Mouse (Mus musculus) hindbrain, postnatal 0 days (tissue): Measurements from ENCODE around the gene Gm6164. TPM values are rescaled to one million over a fixed set of nuclear protein-coding genes. Genes with fewer than 3 reads are reported as not detected.
"Not testable (repeated sequence)": the region's sequence is repeated elsewhere in the genome, so short reads cannot be mapped to it uniquely, and the experiment has no call there.

Source experiments
- ATAC-seq: fragments of 200-750 bp; cut with Nextera tagmentation; 2 replicates; pipeline ENCODE4 v1.8.0; 2017; ENCODE audit warnings: mild to moderate bottlenecking, moderate TSS enrichment, moderate library complexity
- DNase-seq: peaks from one replicate; pipeline ENCODE4 v3.0.0-alpha.2; 2015; ENCODE audit warnings: low spot score
- H3K27ac ChIP-seq: fragments of 300-500 bp; sonication (generic); 2 replicates; pipeline ENCODE4 v1.5.1; 2014; ENCODE audit warnings: mild to moderate bottlenecking
- H3K27me3 ChIP-seq: fragments of 300-500 bp; sonication (generic); 2 replicates; pipeline ENCODE4 v1.6.1; 2014; ENCODE audit warnings: low read length, mixed read lengths; ENCODE audit not compliant: insufficient read depth
- H3K36me3 ChIP-seq: fragments of 300-500 bp; sonication (generic); 2 replicates; pipeline ENCODE4 v1.6.1; 2014; ENCODE audit warnings: low read length, mixed read lengths; ENCODE audit not compliant: insufficient read depth
- H3K4me1 ChIP-seq: fragments of 300-500 bp; sonication (generic); 2 replicates; pipeline ENCODE4 v1.6.1; 2014; ENCODE audit warnings: antibody characterized with exemption, low read length, mixed read lengths; ENCODE audit not compliant: insufficient read depth
- H3K4me2 ChIP-seq: fragments of 300-500 bp; sonication (generic); 2 replicates; pipeline ENCODE4 v1.6.1; 2014; ENCODE audit warnings: low read depth, mild to moderate bottlenecking, low read length, moderate library complexity, mixed read lengths
- H3K4me3 ChIP-seq: fragments of 300-500 bp; sonication (generic); 2 replicates; pipeline ENCODE4 v1.5.1; 2014; ENCODE audit warnings: low read length
- H3K9ac ChIP-seq: fragments of 300-500 bp; sonication (generic); replicated peaks from 2 replicates; pipeline ENCODE4 v1.6.1; 2014; ENCODE audit warnings: mild to moderate bottlenecking, low read length, moderate library complexity, mixed read lengths
- H3K9me3 ChIP-seq: fragments of 300-500 bp; sonication (generic); 2 replicates; pipeline ENCODE4 v1.6.1; 2016; ENCODE audit warnings: low read length, mixed read lengths
- WGBS: fragments of 180-500 bp; shearing (Covaris S2); extraction: QIAGEN DNeasy Blood & Tissue Kit; methylation state at CpG from one replicate; pipeline ENCODE4 v1.1.7; 2014; 5-methylcytosine and 5-hydroxymethylcytosine counted together
- polyA plus RNA-seq: library from polyadenylated mRNA; unstranded; fragments of >200 nt; fragmentation: Nextera tagmentation; extraction: Ambion mirVana; gene quantifications from 2 replicates; pipeline ENCODE4 v1.2.1, GENCODE M21; 2015
- total RNA-seq: library from RNA; depleted of rRNA; stranded (reverse); fragments of >200 nt; gene quantifications from 2 replicates; pipeline ENCODE4 v1.2.3, GENCODE M21; 2014; rRNA removed

Gene Gm6164
- not detected in 2 replicates for total RNA-seq
- polyA plus RNA-seq = not detected in 2 replicates

DNA sequence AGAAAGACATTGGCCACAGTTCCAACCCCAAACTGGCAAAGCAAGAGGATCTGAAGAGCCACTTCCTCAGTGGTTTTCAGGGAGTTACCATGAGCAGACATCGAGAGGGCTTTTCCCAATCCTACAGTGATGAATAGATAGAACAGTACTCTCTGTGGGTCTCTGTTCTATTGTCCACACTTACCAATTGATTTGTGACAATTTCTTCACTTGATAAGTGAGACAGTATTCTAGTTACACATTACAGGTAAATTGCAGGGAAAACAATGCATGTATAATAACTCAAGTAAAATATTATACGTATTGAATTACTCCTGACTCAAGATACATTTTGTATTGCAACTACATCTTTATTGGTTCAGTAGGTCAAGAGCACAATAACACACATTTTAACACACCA lies at the start of gene Gm6164:
Gene Gm6164 (minus strand): TSS at position 101 of the 400 bp plus-strand sequence.
- H3K4me2 ChIP-seq, ATAC-seq, H3K4me1 ChIP-seq, H3K9me3 ChIP-seq, H3K27me3 ChIP-seq, DNase-seq, H3K9ac ChIP-seq, H3K27ac ChIP-seq, H3K36me3 ChIP-seq, H3K4me3 ChIP-seq: not testable (repeated sequence)
- WGBS = no CpG with 5 or more reads among the region's 2 CpGs

GRCm38 (mm10) chr7:20233728-20234127 lies 28.3 kb upstream of the Gm6164 start, which contains the start of gene Gm4498:
Gene Gm4498 (minus strand): TSS chr7:20233828.
- ATAC-seq, H3K9ac ChIP-seq, H3K36me3 ChIP-seq, H3K9me3 ChIP-seq, H3K27me3 ChIP-seq, H3K4me1 ChIP-seq, H3K4me2 ChIP-seq, H3K27ac ChIP-seq, H3K4me3 ChIP-seq, DNase-seq: not testable (repeated sequence)
- no CpG with 5 or more reads among the region's 2 CpGs for WGBS

DNA sequence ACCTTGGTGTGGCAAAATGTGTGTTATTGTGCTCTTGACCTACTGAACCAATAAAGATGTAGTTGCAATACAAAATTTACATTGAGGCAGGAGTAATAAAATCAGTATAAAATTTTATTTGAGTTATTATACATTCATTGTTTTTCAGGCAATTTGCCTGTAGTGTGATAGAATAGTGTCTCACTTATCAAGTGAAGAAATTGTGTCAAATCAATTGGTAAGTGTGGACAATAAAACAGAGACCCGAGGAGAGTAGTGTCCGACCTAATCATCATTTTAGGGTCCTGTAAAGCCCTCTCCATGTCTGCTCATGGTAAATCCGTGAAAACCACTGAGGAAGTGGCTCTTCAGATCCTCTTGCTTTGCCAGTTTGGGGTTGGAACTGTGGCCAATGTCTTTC lies 12.0 kb downstream of the Gm6164 start, which contains the start of gene Vmn1r95:
Gene Vmn1r95 (plus strand): TSS at position 301 of the 400 bp plus-strand sequence.
- not testable (repeated sequence) for H3K4me1 ChIP-seq, H3K27me3 ChIP-seq, ATAC-seq, H3K9me3 ChIP-seq, H3K4me2 ChIP-seq, H3K9ac ChIP-seq, DNase-seq, H3K36me3 ChIP-seq, H3K27ac ChIP-seq, H3K4me3 ChIP-seq
- no CpG with 5 or more reads among the region's 3 CpGs for WGBS

- not testable (repeated sequence) for H3K9me3 ChIP-seq, H3K9ac ChIP-seq, H3K27me3 ChIP-seq, H3K4me2 ChIP-seq, H3K36me3 ChIP-seq, DNase-seq, H3K27ac ChIP-seq, ATAC-seq, H3K4me3 ChIP-seq, H3K4me1 ChIP-seq
- WGBS = no CpG with 5 or more reads among the region's 3 CpGs
Observed at GRCm38 (mm10) chr7:20168277-20168676, 37.1 kb downstream of the Gm6164 start, which contains the start of gene Vmn1r94. Gene Vmn1r94 (minus strand): TSS chr7:20168377.

Other genes starting within 250 kb of the Gm6164 start
- not detected in 2 replicates for gene Ceacam20, start 240.2 kb downstream of the Gm6164 start, total RNA-seq
- not detected in 2 replicates for gene Ceacam20, start 240.2 kb downstream of the Gm6164 start, polyA plus RNA-seq
- gene Nlrp9b, start 214.1 kb downstream of the Gm6164 start, total RNA-seq = not detected in 2 replicates
- gene Nlrp9b, start 214.1 kb downstream of the Gm6164 start, polyA plus RNA-seq = not detected in 2 replicates
- gene Vmn1r91, start 105.9 kb downstream of the Gm6164 start, total RNA-seq = not detected in 2 replicates
- gene Vmn1r91, start 105.9 kb downstream of the Gm6164 start, polyA plus RNA-seq = not detected in 2 replicates
- not detected in 2 replicates for gene Gm16442, start 83.0 kb downstream of the Gm6164 start, total RNA-seq
- not detected in 2 replicates for gene Gm16442, start 83.0 kb downstream of the Gm6164 start, polyA plus RNA-seq
- not detected in 2 replicates for gene Vmn1r93, start 66.5 kb downstream of the Gm6164 start, total RNA-seq
- gene Vmn1r93, start 66.5 kb downstream of the Gm6164 start, polyA plus RNA-seq = not detected in 2 replicates
- gene Vmn1r94, start 37.2 kb downstream of the Gm6164 start, total RNA-seq = not detected in 2 replicates
- not detected in 2 replicates for gene Vmn1r94, start 37.2 kb downstream of the Gm6164 start, polyA plus RNA-seq
- gene Vmn1r95, start 11.9 kb downstream of the Gm6164 start, total RNA-seq = not detected in 2 replicates
- gene Vmn1r95, start 11.9 kb downstream of the Gm6164 start, polyA plus RNA-seq = not detected in 2 replicates
- not detected in 2 replicates for gene Gm4498, start 28.2 kb upstream of the Gm6164 start, total RNA-seq
- gene Gm4498, start 28.2 kb upstream of the Gm6164 start, polyA plus RNA-seq = not detected in 2 replicates
- not detected in 2 replicates for gene Gm5890, start 57.2 kb upstream of the Gm6164 start, total RNA-seq
- not detected in 2 replicates for gene Gm5890, start 57.2 kb upstream of the Gm6164 start, polyA plus RNA-seq
- gene Gm4133, start 128.5 kb upstream of the Gm6164 start, total RNA-seq = not detected in 2 replicates
- gene Gm4133, start 128.5 kb upstream of the Gm6164 start, polyA plus RNA-seq = not detected in 2 replicates
- gene Gm5728, start 169.8 kb upstream of the Gm6164 start, total RNA-seq = not detected in 2 replicates
- not detected in 2 replicates for gene Gm5728, start 169.8 kb upstream of the Gm6164 start, polyA plus RNA-seq
- not detected in 2 replicates for gene Vmn1r100, start 212.3 kb upstream of the Gm6164 start, total RNA-seq
- not detected in 2 replicates for gene Vmn1r100, start 212.3 kb upstream of the Gm6164 start, polyA plus RNA-seq
- not detected in 2 replicates for gene Vmn1r101, start 237.0 kb upstream of the Gm6164 start, total RNA-seq
- not detected in 2 replicates for gene Vmn1r101, start 237.0 kb upstream of the Gm6164 start, polyA plus RNA-seq